Mouse (Mus musculus): ENCODE measurements at regions not wholly inside any gene's neighbourhood (a gene's known extent, or its start where the extent isn't known, plus 50 kb on each side); places are given as distances from the start of the nearest gene placed in this dataset.

GRCm38 (mm10) chrX:18933340-18933739 lies 472.1 kb upstream of the 4930578C19Rik start:
- TF ChIP-seq CTCF (IDR thresholded peaks at IDR 0.05; ENCODE audit: low read depth) = no peak
- TF ChIP-seq EP300 (IDR thresholded peaks at IDR 0.05; ENCODE audit: low read depth) = no peak

All from liver, postnatal 0 days (tissue).